Mouse (Mus musculus) embryonic stem cell, embryonic (primary cell): ENCODE data around the gene Gm11127.

ENCODE experiments used
- CTCF ChIA-PET, 4 experiments: fragments of 300-600 bp in 2 of 4; fragments of 350-600 bp in 2 of 4; sonication (Branson Sonifier 250); formaldehyde crosslinking; loops; one replicate each; lab custom pipeline; 2022; ENCODE audit warnings: inconsistent platforms in 2 of 4; lab: Charles Lee
- POLR2A ChIA-PET, 4 experiments: fragments of 300-600 bp in 2 of 4; fragments of 350-600 bp in 2 of 4; sonication (Branson Sonifier 250); formaldehyde crosslinking; loops; one replicate each; lab custom pipeline; 2022; ENCODE audit warnings: antibody characterized with exemption in 4 of 4, inconsistent platforms in 1 of 4; lab: Charles Lee

Gene Gm11127

DNA sequence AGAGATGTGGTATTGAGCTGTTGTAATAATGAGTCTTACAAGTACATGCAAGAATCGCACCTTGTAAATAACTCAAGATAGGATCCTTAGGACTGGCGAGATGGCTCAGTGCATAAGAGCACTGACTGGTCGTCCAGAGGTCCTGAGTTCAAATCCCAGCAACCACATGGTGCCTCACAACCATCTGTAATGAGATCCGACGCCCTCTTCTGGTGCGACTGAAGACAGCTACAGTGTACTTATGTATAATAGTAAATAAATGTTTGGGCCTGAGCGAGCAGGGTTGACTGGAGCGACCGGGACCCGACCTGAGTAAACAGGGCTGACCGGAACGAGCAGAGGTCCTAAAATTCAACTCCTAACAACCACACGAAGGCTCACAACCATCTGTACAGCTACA, 22.0 kb downstream of the Gm11127 start:
- ChIA-PET POLR2A (interaction anchor here in 1 of 4 experiments (1.3 kb wide), 1 partner anchor 99 kb away, joined by 3 read pairs; no protein-coding TSS in a partner anchor), CTCF (interaction anchor here in 2 of 4 experiments (0.9 to 2.9 kb wide), 5 partner anchors 24 to 98 kb away, joined by 3 to 8 read pairs (median 7); no protein-coding TSS in a partner anchor)

GRCm38 (mm10) chr17:36035010-36035638, 23.0 kb downstream of the Gm11127 start:
- POLR2A ChIA-PET: interaction anchor here in 2 of 4 experiments (0.8 to 1.3 kb wide), 3 partner anchors 15 to 98 kb away, joined by 3 to 6 read pairs (median 3); partner anchors contain the start of gene H2-T24 (in 1 of the 2)
- CTCF ChIA-PET: interaction anchor here (0.7 to 2.9 kb wide), 7 partner anchors 15 to 539 kb away, joined by 3 to 8 read pairs (median 4); partner anchors contain the start of gene H2-T24 (in 1 of the 4)

DNA sequence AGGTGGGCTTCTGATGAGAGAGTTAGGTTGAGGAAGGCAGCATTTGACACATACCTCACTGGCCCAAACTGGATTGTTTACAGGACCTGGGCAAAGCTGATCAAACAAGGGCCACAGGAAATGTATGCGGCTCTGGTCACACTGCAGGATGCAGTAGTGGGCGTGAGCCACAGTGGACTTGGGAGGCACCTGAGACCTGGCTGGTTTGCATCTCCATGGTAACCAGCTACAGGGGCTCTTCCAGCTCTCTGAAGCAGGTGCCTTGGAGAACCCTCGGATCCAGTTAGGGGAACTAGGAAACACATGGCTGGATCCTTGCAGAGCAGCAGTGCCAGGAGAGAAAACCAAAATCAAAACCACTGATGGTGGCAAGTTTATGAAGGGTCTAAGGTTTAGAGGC, 23.6 kb downstream of the Gm11127 start:
- POLR2A ChIA-PET: interaction anchor here in 1 of 4 experiments (1.2 kb wide), 1 partner anchor 38 kb away, joined by 6 read pairs; no protein-coding TSS in a partner anchor

DNA sequence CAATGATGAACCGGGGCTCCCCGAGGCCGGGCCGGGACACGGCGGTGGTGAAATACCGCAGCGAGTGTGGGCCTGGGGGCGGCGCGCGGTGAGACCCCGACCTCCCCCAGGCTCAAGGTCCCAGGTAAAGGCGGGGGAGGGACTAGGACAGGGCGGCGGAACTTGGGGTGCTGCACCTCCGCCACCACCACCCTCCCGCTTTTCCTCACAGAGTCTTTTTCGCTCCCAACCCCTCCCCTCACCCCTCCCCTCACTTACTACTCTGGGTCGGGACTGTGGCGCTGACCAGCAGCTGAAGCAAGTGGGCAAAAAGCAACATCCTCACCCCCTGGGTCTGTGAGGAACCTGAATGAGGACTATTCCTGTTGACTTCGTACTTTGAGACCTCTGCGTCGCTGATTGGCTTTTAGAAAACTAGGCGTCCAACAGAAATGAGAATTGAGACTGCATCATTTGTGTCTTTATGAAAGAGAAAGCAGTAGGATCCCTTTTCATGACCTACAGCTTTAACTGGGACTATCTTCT, 25.8 kb downstream of the Gm11127 start, which contains the start of gene H2-T23:
TSS of gene H2-T23 (minus strand) at position 505 of the 525 bp plus-strand sequence.
- ChIA-PET CTCF (interaction anchor here in 2 of 4 experiments (0.7 to 1.2 kb wide), 5 partner anchors 28 to 111 kb away, joined by 3 to 7 read pairs (median 4); no protein-coding TSS in a partner anchor), POLR2A (interaction anchor here in 1 of 4 experiments (0.6 kb wide), 1 partner anchor 206 kb away, joined by 3 read pairs; no protein-coding TSS in a partner anchor)

More for the DNA sequence above, 23.6 kb downstream of the Gm11127 start:
- CTCF ChIA-PET: interaction anchor here in 2 of 4 experiments (0.6 to 2.9 kb wide), 6 partner anchors 15 to 85 kb away, joined by 3 to 7 read pairs (median 4); partner anchors contain the start of gene H2-T24 (in 1 of the 2)

DNA sequence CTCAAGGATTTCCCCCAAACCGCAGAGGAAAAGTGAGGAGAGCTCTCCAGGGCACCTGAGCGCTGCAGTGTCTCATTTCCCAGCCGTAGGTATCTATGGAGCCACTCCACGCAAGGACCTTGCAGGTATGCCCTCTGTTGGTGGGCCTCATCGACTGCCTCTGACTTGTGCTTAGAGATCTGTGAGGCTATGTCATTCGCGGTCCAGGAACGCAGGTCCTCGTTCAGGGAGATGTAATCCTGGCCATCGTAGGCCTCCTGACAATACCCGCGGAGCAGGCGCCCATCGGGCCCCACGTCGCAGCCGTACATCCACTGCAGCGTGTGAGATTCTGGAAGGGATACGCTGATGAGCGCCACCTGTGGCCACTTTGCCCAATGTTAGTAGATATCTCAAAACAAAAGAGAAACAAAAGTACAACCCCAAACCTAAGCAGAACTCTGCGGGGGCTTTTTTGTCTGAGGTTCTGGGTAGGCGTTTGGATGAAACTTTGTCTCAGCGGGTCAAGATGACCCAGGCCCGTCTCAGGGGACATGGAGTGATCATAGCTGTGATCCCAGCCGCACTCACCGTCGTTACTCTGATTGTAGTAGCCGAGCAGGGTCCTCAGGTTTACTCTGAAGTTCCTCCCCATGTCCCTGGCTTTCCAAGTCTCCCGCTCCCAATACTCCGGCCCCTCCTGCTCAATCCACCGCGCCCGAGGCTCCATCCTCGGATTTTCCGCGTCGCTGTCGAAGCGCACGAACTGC, 26.4 kb downstream of the Gm11127 start:
- ChIA-PET POLR2A (interaction anchor here in 2 of 4 experiments (0.6 to 1.3 kb wide), 3 partner anchors 11 to 93 kb away, joined by 3 read pairs; partner anchors contain the start of gene H2-T24 (in 1 of the 2)), CTCF (interaction anchor here in 2 of 4 experiments (0.6 to 1.5 kb wide), 8 partner anchors 11 to 245 kb away, joined by 3 to 7 read pairs (median 4); partner anchors contain the start of gene H2-T24 (in 1 of the 2))

DNA sequence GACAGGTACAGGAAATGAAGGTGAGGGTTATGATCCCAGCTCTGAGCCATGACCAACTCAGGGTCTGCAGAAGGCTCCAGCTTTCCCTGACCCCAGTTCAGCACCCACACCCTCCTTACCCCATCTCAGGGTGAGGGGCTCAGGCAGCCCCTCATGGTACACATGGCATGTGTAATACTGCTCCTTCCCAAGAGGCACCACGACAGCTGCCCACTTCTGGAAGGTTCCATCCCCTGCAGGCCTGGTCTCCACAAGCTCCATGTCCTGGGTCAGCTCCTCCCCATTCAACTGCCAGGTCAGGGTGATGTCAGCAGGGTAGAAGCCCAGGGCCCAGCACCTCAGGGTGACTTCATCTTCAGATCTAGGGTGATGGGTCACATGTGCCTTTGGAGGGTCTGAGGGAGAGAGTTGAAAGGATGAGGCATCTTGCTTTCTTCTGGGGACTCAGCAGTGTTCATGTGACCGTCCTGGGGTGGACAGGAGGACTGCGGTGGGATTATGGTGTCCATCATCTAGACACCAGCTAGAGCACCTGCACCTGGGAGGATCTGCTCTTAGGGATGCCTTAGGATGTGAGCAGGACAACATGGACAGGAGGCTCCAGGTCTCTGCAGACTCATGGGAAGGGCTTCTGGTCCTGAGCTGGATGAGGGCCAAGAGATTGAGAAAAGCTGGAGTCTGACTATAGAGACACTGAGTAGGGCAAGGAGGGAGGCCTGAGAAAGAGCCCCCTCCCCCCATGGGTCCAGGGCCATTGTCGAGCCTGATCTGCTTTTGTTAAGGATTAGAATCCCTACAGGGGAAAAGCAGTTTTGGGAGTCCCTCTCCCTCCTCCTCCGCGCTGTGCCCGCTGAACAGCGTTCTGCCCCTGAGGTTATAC, 27.2 kb downstream of the Gm11127 start:
- CTCF ChIA-PET: interaction anchor here in 3 of 4 experiments (0.6 to 1.5 kb wide), 6 partner anchors 10 to 267 kb away, joined by 3 to 7 read pairs (median 5); partner anchors contain the start of gene H2-T24 (in 1 of the 3)
- POLR2A ChIA-PET: interaction anchor here in 3 of 4 experiments (0.6 to 1.3 kb wide), 3 partner anchors 10 to 134 kb away, joined by 3 to 4 read pairs (median 3); partner anchors contain the start of gene H2-T24 (in 1 of the 3)

DNA sequence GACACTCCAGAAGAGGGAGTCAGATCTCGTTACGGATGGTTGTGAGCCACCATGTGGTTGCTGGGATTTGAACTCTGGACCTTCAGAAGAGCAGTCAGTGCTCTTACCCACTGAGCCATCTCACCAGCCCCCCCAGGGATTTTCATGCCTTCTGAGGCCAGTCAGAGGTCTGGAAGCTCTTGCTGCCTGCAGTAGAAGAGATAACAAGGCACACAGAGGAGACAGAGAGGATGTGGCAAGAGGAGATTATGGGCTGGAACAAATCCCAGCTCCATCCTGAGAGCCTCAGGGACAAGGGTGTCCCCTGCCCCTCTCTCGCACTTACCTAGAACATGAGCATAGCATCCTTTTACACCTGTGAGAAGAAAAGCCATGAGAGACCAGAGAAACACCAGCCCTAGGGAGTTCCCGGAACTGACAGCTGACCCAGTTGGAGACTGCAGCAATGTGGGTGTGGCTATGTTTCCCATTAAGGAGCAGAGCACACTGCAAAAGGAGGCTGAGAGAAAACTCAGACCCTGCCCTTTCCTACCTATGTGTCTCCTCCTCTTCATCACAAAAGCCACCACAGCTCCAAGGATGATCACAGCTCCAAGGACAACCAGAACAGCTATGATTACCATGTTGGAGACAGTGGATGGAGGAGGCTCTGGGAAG, 28.0 kb downstream of the Gm11127 start:
- ChIA-PET POLR2A (interaction anchor here in 1 of 4 experiments (0.6 to 1.1 kb wide), 2 partner anchors 36 to 135 kb away, joined by 3 to 4 read pairs; no protein-coding TSS in a partner anchor), CTCF (interaction anchor here in 1 of 4 experiments (1.3 to 1.5 kb wide), 3 partner anchors 9 to 36 kb away, joined by 4 to 7 read pairs (median 5); partner anchors contain the start of gene H2-T24)

DNA sequence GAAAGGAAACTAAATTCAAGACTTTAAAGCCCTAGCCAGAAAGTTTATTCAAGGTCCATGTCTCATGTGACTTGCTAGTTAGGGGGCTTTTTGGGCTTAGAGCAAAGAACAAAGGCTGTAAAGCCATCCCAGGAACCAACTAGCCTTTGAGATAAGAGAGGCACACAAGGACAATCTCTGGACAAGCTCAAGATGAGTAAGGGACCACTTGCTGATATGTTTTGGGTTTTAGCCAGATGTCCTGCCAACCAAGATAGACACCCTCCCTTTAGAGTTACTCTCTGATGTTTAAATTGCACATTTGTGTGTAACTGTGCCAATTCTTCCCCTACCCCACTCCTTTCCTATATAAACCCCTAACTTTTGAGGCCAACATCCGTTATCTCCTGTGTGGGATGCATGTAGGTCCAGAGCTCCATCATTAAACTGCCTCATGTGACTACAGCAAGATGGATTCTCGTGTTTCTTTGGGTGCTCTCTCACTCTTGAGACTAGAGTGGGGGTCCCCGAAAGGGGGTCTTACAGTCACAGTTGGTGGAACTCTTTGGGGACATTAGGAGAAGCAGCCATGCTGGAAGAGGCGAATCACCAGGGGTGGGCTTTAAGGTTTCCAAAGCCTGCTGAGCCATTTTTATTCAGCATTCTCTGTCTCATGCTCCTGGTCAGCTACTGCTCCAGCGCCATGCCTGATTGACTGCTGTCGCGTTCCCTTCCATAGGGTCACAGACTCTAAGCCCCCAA, 29.1 kb downstream of the Gm11127 start:
- ChIA-PET CTCF (no interaction called here), POLR2A (no interaction called here)

GRCm38 (mm10) chr17:36027663-36028062, 30.5 kb downstream of the Gm11127 start:
- CTCF ChIA-PET: no interaction called here
- POLR2A ChIA-PET: no interaction called here

- ChIA-PET POLR2A (no interaction called here), CTCF (interaction anchor here in 1 of 4 experiments (0.8 kb wide), 1 partner anchor 32 kb away, joined by 3 read pairs; no protein-coding TSS in a partner anchor)
These were observed 32.3 kb downstream of the Gm11127 start for GRCm38 (mm10) chr17:36025901-36026300.

GRCm38 (mm10) chr17:36025197-36025596, 33.0 kb downstream of the Gm11127 start:
- ChIA-PET POLR2A (interaction anchor here in 1 of 4 experiments (1.0 kb wide), 1 partner anchor 107 kb away, joined by 4 read pairs; no protein-coding TSS in a partner anchor), CTCF (interaction anchor here in 1 of 4 experiments (0.8 kb wide), 1 partner anchor 31 kb away, joined by 3 read pairs; no protein-coding TSS in a partner anchor)

DNA sequence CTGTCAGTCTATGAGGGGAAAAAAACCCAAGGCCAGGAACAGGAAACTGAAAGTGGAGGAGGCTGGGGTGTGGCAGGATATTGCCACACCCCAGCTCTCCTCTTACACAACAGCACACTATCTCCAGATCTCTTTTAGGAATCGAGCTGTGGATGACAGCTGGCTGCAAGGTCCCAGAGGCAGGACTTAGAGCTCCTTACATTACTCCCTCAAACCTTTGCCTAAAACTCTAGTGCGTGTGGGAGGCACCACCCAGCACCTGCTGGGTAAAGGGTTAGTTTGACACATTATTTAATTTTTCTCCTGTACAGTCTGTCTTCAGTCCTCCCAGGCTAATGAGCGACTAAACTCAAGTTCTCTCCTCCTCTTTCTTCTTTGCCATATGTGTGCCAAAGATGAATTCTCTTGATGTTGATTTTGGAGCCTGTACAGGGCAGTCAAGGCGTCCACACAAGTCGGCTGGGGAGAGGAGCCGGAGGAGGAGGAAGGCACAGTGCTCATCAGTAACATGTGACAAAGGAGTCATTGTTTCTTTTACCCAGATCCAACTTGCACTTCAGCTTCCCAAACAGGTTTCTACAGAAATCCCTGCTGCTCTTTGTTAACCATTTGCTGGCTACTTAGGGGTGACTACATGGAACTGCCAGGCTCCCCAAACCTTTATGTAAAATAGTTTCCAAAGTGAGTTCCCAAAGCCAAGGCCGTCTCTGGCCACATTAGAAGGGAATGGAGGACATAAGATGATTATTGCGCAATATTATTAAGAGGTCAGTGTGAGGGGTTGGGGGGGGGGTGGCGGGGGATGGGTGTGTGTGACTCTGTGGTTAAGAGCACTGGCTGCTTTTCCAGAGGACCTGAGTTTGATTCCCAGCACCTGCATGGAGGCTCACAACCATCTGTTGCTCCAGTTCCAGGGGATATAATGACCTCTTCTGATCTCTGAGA, 34.2 kb downstream of the Gm11127 start:
- ChIA-PET POLR2A (no interaction called here), CTCF (interaction anchor here in 1 of 4 experiments (0.5 kb wide), 1 partner anchor 31 kb away, joined by 3 read pairs; no protein-coding TSS in a partner anchor)

DNA sequence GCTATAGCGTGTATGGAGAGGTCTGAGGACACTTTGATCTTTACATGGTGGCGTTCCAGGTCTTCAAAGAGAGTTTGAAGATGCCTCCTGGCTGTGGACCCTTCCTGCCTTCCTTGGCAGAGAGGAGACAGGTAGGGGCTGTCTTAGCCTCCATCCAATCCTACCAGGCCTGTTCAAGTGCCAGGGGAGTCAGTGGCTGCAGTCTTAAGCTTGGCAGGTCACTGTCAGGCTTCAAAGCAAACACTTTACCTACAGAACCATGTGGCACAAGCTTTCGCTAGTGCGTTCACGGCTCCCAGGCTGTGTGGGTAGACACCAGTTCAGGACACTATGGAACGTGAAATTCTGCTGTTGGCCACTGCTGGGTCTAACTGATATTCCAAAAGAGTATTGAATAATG, 35.2 kb downstream of the Gm11127 start:
- POLR2A ChIA-PET: no interaction called here
- CTCF ChIA-PET: interaction anchor here in 1 of 4 experiments (0.5 kb wide), 1 partner anchor 30 kb away, joined by 3 read pairs; no protein-coding TSS in a partner anchor

GRCm38 (mm10) chr17:36022098-36022497, 36.1 kb downstream of the Gm11127 start:
- POLR2A ChIA-PET: no interaction called here
- CTCF ChIA-PET: no interaction called here

DNA sequence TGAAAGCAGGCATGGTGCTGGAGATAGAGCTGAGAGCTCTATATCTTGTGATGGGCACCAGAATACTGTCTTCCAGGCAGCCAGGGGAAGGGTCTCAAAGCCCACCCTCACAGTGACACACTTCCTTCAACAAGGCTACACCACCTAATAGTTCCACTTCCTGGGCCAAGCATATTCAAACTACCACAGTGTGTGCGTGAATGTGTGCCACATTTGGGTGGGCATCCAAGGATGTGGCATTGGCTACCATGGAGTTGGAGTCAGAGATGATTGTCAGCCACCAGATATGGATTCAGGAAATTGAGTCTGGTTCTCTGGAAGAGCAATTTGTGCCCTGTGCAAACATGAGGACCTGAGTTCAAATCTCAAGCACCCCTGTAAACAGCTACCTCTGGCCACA, 36.9 kb downstream of the Gm11127 start:
- ChIA-PET CTCF (interaction anchor here in 3 of 4 experiments (0.9 to 2.3 kb wide), 9 partner anchors 10 to 93 kb away, joined by 3 to 10 read pairs (median 4); no protein-coding TSS in a partner anchor), POLR2A (interaction anchor here in 2 of 4 experiments (0.9 to 2.6 kb wide), 10 partner anchors 10 to 103 kb away, joined by 3 to 15 read pairs (median 4); no protein-coding TSS in a partner anchor)
